Mouse (Mus musculus) MEL (cell line): ENCODE results near the gene Tmem203. TPM values are rescaled to one million over a fixed set of nuclear protein-coding genes. Genes with fewer than 3 reads are reported as not detected.

Source experiments
- DNase-seq: peaks from one replicate; pipeline ENCODE4 v3.0.0; 2011; ENCODE audit warnings: low read depth, low spot score
- H3K27ac ChIP-seq: 2 replicates; pipeline ENCODE4 v1.5.1; 2012; ENCODE audit warnings: low read depth, mild to moderate bottlenecking, control low read depth, low read length, moderate library complexity; ENCODE audit not compliant: control insufficient read depth
- H3K27me3 ChIP-seq, 2 experiments: fragments of 150-350 bp in 1 of 2; sonication (generic) in 1 of 2; 2 replicates each; pipeline ENCODE4 v1.6.1; 2012; ENCODE audit warnings: low read length in 2 of 2, mild to moderate bottlenecking in 2 of 2, improper control_type of control experiment in 1 of 2, moderate library complexity in 1 of 2; ENCODE audit not compliant: insufficient read depth in 2 of 2, control insufficient read depth in 1 of 2
- H3K36me3 ChIP-seq, 2 experiments: 2 replicates each; pipeline ENCODE4 v1.6.1; 2012 to 2014; ENCODE audit warnings: low read length in 2 of 2, improper control_type of control experiment in 1 of 2, inconsistent platforms in 1 of 2, mild to moderate bottlenecking in 1 of 2; ENCODE audit not compliant: insufficient read depth in 2 of 2, control insufficient read depth in 1 of 2
- H3K4me1 ChIP-seq, 2 experiments: fragments of 150-350 bp in 1 of 2; sonication (generic) in 1 of 2; 2 replicates each; pipeline ENCODE4 v1.6.1; 2012; ENCODE audit warnings: low read length in 2 of 2, improper control_type of control experiment in 1 of 2, mild to moderate bottlenecking in 1 of 2; ENCODE audit not compliant: insufficient read depth in 2 of 2, control insufficient read depth in 1 of 2
- H3K4me3 ChIP-seq, 2 experiments: fragments of 150-350 bp in 1 of 2; sonication (generic) in 1 of 2; 2 replicates each; pipeline ENCODE4 v1.5.1; 2012; ENCODE audit warnings: low read depth in 2 of 2, low read length in 2 of 2, mild to moderate bottlenecking in 2 of 2, moderate library complexity in 2 of 2, control low read depth in 1 of 2, improper control_type of control experiment in 1 of 2; ENCODE audit not compliant: control insufficient read depth in 1 of 2, insufficient read depth in 1 of 2
- H3K79me2 ChIP-seq: 2 replicates; pipeline ENCODE4 v1.6.1; 2012; ENCODE audit warnings: mild to moderate bottlenecking, low read length, moderate library complexity; ENCODE audit not compliant: control insufficient read depth, poor library complexity, insufficient read depth
- H3K9ac ChIP-seq: 2 replicates; pipeline ENCODE4 v1.6.1; 2012; ENCODE audit warnings: low read depth, mild to moderate bottlenecking, control low read depth, low read length, moderate library complexity; ENCODE audit not compliant: control insufficient read depth, poor library complexity, severe bottlenecking
- H3K9me3 ChIP-seq: fragments of 150-350 bp; sonication (generic); replicated peaks from 2 replicates; pipeline ENCODE4 v1.6.1; 2012; ENCODE audit warnings: mild to moderate bottlenecking, low read length, improper control_type of control experiment, moderate library complexity; ENCODE audit not compliant: insufficient read depth
- BHLHE40 ChIP-seq: IDR thresholded peaks from 2 replicates; pipeline ENCODE4 v1.6.1; 2012; ENCODE audit warnings: low read depth, mild to moderate bottlenecking, inconsistent platforms, low read length, improper control_type of control experiment, borderline replicate concordance
- CHD1 ChIP-seq: IDR thresholded peaks from 2 replicates; pipeline ENCODE4 v1.6.1; 2012; ENCODE audit warnings: low read depth, mild to moderate bottlenecking, inconsistent platforms, low read length, improper control_type of control experiment
- CHD2 ChIP-seq: IDR thresholded peaks from 2 replicates; pipeline ENCODE4 v1.6.1; 2011; ENCODE audit warnings: low read length, improper control_type of control experiment
- ETS1 ChIP-seq: IDR thresholded peaks from 2 replicates; pipeline ENCODE4 v1.6.1; 2012; ENCODE audit warnings: low read depth, mild to moderate bottlenecking, inconsistent platforms, low read length, improper control_type of control experiment, moderate library complexity
- HCFC1 ChIP-seq: IDR thresholded peaks from 2 replicates; pipeline ENCODE4 v1.6.1; 2012; ENCODE audit warnings: low read depth, mild to moderate bottlenecking, inconsistent platforms, low read length, improper control_type of control experiment, moderate library complexity
- JUND ChIP-seq: IDR thresholded peaks from 2 replicates; pipeline ENCODE4 v1.6.1; 2011; ENCODE audit warnings: low read depth, mild to moderate bottlenecking, improper control_type of control experiment, low read length
- MAZ ChIP-seq: IDR thresholded peaks from 2 replicates; pipeline ENCODE4 v1.6.1; 2012; ENCODE audit warnings: low read depth, mild to moderate bottlenecking, inconsistent platforms, low read length, improper control_type of control experiment
- MEF2A ChIP-seq: IDR thresholded peaks from 2 replicates; pipeline ENCODE4 v1.6.1; 2014; ENCODE audit warnings: low read depth, mild to moderate bottlenecking, inconsistent platforms, low read length, improper control_type of control experiment; ENCODE audit not compliant: poor library complexity, insufficient replicate concordance, severe bottlenecking; ENCODE audit errors: extremely low read depth
- MYB ChIP-seq: IDR thresholded peaks from 2 replicates; pipeline ENCODE4 v1.6.1; 2011; ENCODE audit warnings: mild to moderate bottlenecking, low read depth, low read length, improper control_type of control experiment
- NELFE ChIP-seq: IDR thresholded peaks from 2 replicates; pipeline ENCODE4 v1.6.1; 2011; ENCODE audit warnings: low read depth, low read length, improper control_type of control experiment
- POLR2A ChIP-seq, 2 experiments: IDR thresholded peaks; 2 replicates each; pipeline ENCODE4 v1.6.1; 2011 to 2012; ENCODE audit warnings: low read length in 2 of 2, mild to moderate bottlenecking in 2 of 2, control low read depth in 1 of 2, improper control_type of control experiment in 1 of 2, low read depth in 1 of 2, moderate library complexity in 1 of 2; ENCODE audit not compliant: control insufficient read depth in 1 of 2, insufficient read depth in 1 of 2, poor library complexity in 1 of 2
- POLR2AphosphoS5 ChIP-seq: IDR thresholded peaks from 2 replicates; pipeline ENCODE4 v1.6.1; 2012; ENCODE audit warnings: low read depth, borderline replicate concordance, mild to moderate bottlenecking, inconsistent platforms, low read length, moderate library complexity, mixed read lengths
- RCOR1 ChIP-seq: IDR thresholded peaks from 2 replicates; pipeline ENCODE4 v1.6.1; 2012; ENCODE audit warnings: low read depth, mild to moderate bottlenecking, inconsistent platforms, low read length, improper control_type of control experiment
- SIN3A ChIP-seq: IDR thresholded peaks from 2 replicates; pipeline ENCODE4 v1.6.1; 2012; ENCODE audit warnings: low read length, improper control_type of control experiment, inconsistent platforms
- SMC3 ChIP-seq: IDR thresholded peaks from 2 replicates; pipeline ENCODE4 v1.6.1; 2011; ENCODE audit warnings: low read depth, low read length, improper control_type of control experiment
- TAL1 ChIP-seq: IDR thresholded peaks from 2 replicates; pipeline ENCODE4 v1.6.1; 2012; ENCODE audit warnings: mild to moderate bottlenecking, inconsistent platforms, low read length, moderate library complexity, mixed read lengths
- TBP ChIP-seq: IDR thresholded peaks from 2 replicates; pipeline ENCODE4 v1.8.0; 2011; ENCODE audit warnings: low read depth, low read length, improper control_type of control experiment
- polyA plus RNA-seq, 2 experiments: library from polyadenylated mRNA; stranded (reverse) in 1 of 2; unstranded in 1 of 2; fragments of >175 nt in 1 of 2; fragments of >200 nt in 1 of 2; gene quantifications; 2 replicates each; pipeline versions ENCODE4 v1.2.1 to v1.2.4; 2012; ENCODE audit warnings: low replicate concordance in 2 of 2, low read depth in 1 of 2; ENCODE audit not compliant: insufficient read length in 2 of 2, insufficient read depth in 1 of 2, missing spikeins in 1 of 2
- total RNA-seq: library from RNA; depleted of rRNA; stranded (reverse); fragments of 300-350 nt; gene quantifications from 2 replicates; pipeline ENCODE4 v1.2.3, GENCODE M21; 2012

Tmem203 gene
- total and polyA plus RNA-seq, 3 experiments = 8.4 to 17.0 TPM; not detected in 1

- TF ChIP-seq MEF2A (no peak), NELFE (peak; percentile 58), MAZ (peak; percentile 73; the same call in 1 of the 2 replicates)
Observed at GRCm38 (mm10) chr2:25265897-25266656, 10.8 kb downstream of the Tmem203 start (continued).

- Histone ChIP-seq H3K9ac (peak overlapping the region; percentile 66), H3K79me2 (peaks cover 66% of the 10 kb centered on the region), H3K4me3 (peak overlapping the region; percentile 46 to 63), H3K27ac (peak overlapping the region; percentile 70), H3K4me1 (peaks cover 10 to 53% of the 10 kb centered on the region in 2 experiments), H3K36me3 (peaks cover 0 to 41% of the 10 kb centered on the region in 2 experiments; a peak in 3 of 4 replicates), H3K27me3 (no peaks in the 10 kb centered on the region), H3K9me3 (no peaks in the 10 kb centered on the region)
- TF ChIP-seq JUND (no peak), SIN3A (no peak), POLR2A (IDR thresholded peaks at IDR 0.05; ENCODE audit: control insufficient read depth in 1 of 2, insufficient read depth in 1 of 2, low read depth in 1 of 2, low read length in 2 of 2, poor library complexity in 1 of 2) (no peak), MYB (no peak), TAL1 (no peak), POLR2AphosphoS5 (no peak), MAZ (no peak), CHD2 (no peak), ETS1 (no peak), RCOR1 (no peak), HCFC1 (no peak), SMC3 (no peak), CHD1 (no peak)
- peak; percentile 28 for DNase-seq
Observed at GRCm38 (mm10) chr2:25266720-25267119, 11.5 kb downstream of the Tmem203 start.

GRCm38 (mm10) chr2:25267241-25267640, 12.0 kb downstream of the Tmem203 start:
- peak overlapping the region; percentile 46 to 63 for H3K4me3 ChIP-seq
- peak overlapping the region; percentile 70 for H3K27ac ChIP-seq
- H3K9ac ChIP-seq = peak overlapping the region; percentile 66
- TF ChIP-seq BHLHE40 = no peak
- TF ChIP-seq POLR2A (IDR thresholded peaks at IDR 0.05; ENCODE audit: control insufficient read depth in 1 of 2, insufficient read depth in 1 of 2, low read depth in 1 of 2, low read length in 2 of 2, poor library complexity in 1 of 2) = 0 out of 4 replicates have a peak, but pooled peaks of 1 of the 2 experiments have one; percentile 18
- no peak for TF ChIP-seq TBP
- TF ChIP-seq JUND = no peak
- H3K9me3 ChIP-seq = no peaks in the 10 kb centered on the region
- peaks cover 10 to 53% of the 10 kb centered on the region in 2 experiments for H3K4me1 ChIP-seq
- H3K79me2 ChIP-seq = peaks cover 70% of the 10 kb centered on the region
- H3K27me3 ChIP-seq = no peaks in the 10 kb centered on the region
- DNase-seq = peak; percentile 51
- H3K36me3 ChIP-seq = peaks cover 0 to 41% of the 10 kb centered on the region in 2 experiments; a peak in 3 of 4 replicates
